Mouse (Mus musculus) adrenal gland, adult 18-20 months (tissue): Measurements from ENCODE around the gene Olfr1061. TPM values are rescaled to one million over a fixed set of nuclear protein-coding genes. Genes with fewer than 3 reads are reported as not detected.
"Not testable (repeated sequence)": the region's sequence is repeated elsewhere in the genome, so short reads cannot be mapped to it uniquely, and the experiment has no call there.

Experiments
- DNase-seq, 2 experiments: peaks; one replicate each; pipeline ENCODE4 v3.0.0; 2021 to 2022; ENCODE audit warnings: low spot score in 2 of 2
- long read RNA-seq, 2 experiments: library from polyadenylated mRNA; stranded (forward); transcript quantifications; one replicate each; pipeline ENCODE4 v2.0.0; 2021
- total RNA-seq, 2 experiments: library from RNA; stranded (reverse); gene quantifications; 1 replicate in 1 of 2; 2 replicates in 1 of 2; pipeline ENCODE4 v1.2.3; 2021

The Olfr1061 gene
- total RNA-seq, result not detected
- long read RNA-seq, experiment 1, result 0 reads
- long read RNA-seq, experiment 2, result 0 reads

DNA sequence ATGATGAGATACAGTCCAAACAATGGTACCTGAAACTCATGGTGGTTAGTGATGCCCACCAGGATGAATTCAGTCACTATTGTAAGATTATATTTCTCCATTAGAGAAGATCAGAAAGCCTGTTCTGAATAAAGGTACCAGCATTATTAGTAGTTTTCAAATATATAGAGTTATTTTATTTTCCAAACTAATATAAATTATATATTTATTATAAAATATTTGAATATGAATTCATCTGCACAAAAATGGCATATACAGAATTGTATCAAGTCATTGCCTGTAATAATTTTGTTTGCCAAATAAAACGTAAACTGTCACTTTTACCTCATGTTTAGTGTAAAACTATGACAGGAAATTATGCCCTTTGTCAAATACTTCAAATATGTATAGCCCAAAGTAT lies at the start of gene Olfr1061:
Olfr1061 (minus strand) TSS at position 101 of the 400 bp plus-strand sequence.
- no peak for DNase-seq

DNA sequence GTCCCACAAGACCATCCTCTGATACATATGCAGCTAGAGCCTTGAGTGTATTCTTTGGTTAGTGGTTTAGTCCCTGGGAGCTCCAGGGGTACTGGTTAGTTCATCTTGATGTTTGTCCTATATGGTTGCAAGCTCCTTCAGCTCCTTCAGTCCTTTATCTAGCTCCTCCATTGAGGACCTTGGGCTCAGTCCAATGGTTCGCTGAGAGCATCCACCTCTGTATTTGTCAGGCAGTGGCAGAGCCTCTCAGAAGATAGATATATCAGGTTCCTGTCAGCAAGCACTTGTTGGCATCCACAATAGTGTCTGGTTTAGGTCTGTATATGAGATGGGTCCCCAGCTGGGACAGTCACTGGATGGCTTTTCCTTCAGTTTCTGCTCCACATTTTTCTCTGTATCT lies 46.6 kb upstream of the Olfr1061 start:
- DNase-seq, result no peak

DNA sequence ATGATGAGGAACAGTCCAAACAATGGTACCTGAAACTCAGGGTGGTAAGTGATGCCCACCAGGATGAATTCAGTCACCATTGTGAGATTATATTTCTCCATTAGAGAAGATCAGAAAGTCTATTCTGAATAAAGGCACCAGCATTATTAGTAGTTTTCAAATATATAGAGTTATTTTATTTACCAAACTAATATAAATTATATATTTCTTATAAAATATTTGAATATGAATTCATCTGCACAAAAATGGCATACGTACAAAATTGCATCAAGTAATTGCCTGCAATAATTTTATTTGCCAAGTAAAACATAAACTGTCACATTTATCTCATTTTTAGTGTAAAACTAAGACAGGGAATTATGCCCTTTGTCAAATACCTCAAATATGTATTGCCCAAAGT lies 42.3 kb upstream of the Olfr1061 start, which contains the start of gene Olfr1066:
Olfr1066 (minus strand) TSS at position 101 of the 400 bp plus-strand sequence.
- DNase-seq, result no peak

DNA sequence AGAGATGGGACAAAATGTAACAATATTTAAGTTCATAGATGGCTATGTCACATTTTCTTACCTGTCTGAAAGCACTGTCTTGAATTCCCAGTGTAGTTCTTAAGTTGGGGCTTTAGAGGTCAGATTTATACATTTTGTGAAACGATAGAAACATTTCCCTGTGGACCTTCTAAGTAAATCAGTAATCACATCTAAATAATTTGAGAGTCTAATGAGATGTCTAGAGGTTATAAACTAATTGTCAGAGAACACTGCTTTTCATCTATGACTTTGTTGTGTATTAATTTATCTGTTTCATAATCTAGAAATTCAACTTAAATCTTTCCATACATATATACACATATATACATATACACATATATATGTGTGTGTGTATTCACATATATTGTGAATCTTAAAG lies 36.6 kb upstream of the Olfr1061 start, which contains the start of gene Olfr1065:
Olfr1065 (minus strand) TSS at position 101 of the 400 bp plus-strand sequence.
- DNase-seq, result not testable (repeated sequence)

DNA sequence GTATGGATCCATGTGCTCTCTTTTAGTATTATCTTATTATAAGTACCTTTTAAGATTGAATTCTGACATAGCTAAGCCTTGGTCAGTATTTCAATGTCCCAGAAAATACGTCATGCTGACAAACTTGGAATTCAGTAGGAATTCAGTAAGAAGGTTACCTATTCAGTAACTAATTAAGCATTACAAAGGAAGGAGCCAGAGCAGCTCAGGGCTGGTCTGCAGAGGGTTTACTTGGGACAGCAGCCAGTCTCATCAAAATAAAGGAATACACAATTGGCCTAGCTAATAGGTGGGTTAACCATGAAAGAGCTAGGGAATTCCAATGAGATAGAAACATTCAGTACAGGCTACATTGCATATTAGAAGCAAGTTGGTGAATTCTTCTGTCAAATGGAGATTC lies 28.3 kb upstream of the Olfr1061 start:
- DNase-seq, result not testable (repeated sequence)

DNA sequence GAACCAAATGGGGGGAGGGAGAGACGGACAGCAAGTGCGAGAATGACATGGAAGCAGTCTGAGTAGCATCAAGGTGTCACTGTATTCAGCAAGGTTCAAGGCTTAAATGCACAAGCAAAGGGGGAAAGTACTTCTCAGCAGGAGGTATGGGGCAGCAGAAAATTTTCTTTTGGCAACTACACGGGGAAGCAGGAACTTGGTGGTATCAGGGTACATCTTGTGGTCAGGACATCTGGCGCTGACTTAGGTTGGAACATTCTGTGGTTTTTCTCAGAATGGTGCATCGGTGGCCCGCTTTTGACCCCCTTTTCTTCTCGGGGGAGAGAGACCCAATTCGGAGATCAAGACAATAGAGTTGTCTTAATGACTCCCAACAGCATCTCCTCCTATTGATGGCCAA lies 14.7 kb upstream of the Olfr1061 start:
- not testable (repeated sequence) for DNase-seq

DNA sequence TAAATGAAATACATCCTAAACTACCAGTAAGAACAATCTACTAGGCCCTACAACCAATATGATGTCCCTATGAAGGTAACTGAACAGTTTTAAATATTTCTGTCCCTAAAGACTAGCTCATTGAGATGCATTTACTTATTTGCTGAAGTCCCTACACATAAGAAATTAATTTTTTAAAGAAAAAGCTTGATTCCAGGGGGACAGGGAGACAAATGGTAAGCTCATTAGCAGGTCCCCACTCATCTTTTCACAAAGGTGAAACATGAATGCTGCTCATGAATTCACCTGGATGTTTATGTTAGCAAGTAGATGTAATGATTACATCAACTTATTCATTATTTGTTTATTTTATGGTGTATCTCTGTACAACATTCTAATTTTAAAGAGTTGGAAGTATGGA lies 12.8 kb upstream of the Olfr1061 start, which contains the start of gene Olfr1062:
Olfr1062 (minus strand) TSS at position 101 of the 400 bp plus-strand sequence.
- DNase-seq, result not testable (repeated sequence)

DNA sequence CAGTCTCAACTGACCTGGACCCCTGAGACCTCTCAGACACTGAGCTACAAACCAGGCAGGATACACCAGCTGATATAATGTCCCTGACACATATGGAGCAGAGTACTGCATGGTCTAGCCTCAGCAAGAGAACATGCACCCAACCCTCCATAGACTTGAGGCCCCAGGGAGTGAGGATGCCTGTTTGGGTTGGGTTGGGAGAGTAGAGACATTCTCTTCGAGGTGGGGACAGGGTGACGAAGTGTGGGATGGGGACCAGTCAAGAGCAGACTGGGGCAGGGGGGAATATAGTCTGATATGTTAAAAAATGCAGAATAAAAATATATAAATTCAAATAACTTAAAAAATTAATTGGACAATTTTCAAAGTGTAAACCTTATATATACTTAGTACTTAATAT lies 18.7 kb downstream of the Olfr1061 start:
- no peak for DNase-seq

DNA sequence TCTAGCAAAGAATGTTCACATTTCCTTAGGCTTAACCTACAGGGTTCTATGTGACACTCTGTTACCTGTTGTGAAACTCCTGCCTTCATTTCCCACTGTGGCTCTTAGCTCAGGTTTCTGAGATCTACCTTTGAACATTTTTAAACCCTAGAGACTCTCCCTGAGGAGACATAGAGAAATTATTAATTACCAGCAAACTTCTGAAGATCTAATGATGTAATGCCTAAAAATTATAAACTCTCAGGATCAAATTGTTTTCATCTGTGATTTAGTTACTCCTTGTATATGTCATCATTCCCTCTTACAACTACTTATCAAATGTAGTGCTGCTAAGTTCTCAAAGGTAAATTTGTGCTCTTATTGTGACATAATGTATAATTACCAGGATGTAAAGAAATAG lies 25.4 kb downstream of the Olfr1061 start, which contains the start of gene Olfr1058:
Olfr1058 (minus strand) TSS at position 101 of the 400 bp plus-strand sequence.
- not testable (repeated sequence) for DNase-seq

DNA sequence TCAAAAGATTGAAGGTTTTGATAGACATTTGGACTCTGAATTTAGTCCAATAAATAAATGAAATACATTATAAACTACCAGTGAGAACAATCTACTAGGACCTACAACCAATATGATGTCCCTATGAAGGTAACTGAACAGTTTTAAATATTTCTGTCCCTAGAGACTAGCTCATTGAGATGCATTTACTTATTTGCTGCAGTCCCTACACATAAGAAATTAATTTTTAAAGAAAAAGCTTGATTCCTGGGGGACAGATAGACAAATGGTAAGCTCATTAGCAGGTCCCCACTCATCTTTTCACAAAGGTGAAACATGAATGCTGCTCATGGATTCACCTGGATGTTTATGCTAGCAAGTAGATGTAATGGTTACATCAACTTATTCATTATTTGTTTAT lies 35.6 kb downstream of the Olfr1061 start, which contains the start of gene Olfr1057:
Olfr1057 (minus strand) TSS at position 101 of the 400 bp plus-strand sequence.
- no peak for DNase-seq

DNA sequence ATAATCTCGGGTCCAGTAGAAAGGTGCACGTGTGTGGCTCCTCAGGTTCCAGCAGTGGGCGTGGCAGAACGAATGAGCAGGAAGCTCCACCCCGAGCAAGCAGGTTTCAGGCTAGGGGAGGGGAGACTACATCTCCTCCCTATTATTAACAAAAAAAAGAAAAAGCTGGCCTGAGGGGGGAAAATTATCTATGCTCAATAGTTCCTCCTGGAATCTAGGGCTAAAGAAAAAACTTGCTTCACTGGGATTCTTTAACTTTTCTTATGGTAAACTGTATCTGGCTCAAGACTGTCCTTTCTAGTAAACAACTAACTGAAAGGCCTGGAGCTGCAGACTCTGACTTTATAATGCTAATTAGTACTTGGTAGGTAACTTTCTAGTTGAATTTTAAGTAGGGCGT lies 47.5 kb downstream of the Olfr1061 start:
- not testable (repeated sequence) for DNase-seq

Other genes with a start within 250 kb of the Olfr1061 start
- not detected for gene Olfr1043, start 246.5 kb downstream of the Olfr1061 start, total RNA-seq
- gene Olfr1044, start 236.2 kb downstream of the Olfr1061 start, total RNA-seq, result not detected
- not detected for gene Olfr52, start 228.4 kb downstream of the Olfr1061 start, total RNA-seq
- not detected for gene Olfr1045, start 211.0 kb downstream of the Olfr1061 start, total RNA-seq
- gene Olfr1046, start 194.7 kb downstream of the Olfr1061 start, total RNA-seq, result not detected
- not detected for gene Olfr1047, start 182.6 kb downstream of the Olfr1061 start, total RNA-seq
- not detected for gene Olfr1048, start 173.8 kb downstream of the Olfr1061 start, total RNA-seq
- gene Olfr1049, start 155.7 kb downstream of the Olfr1061 start, total RNA-seq, result not detected
- not detected for gene Olfr1051, start 135.0 kb downstream of the Olfr1061 start, total RNA-seq
- not detected for gene Olfr1052, start 121.6 kb downstream of the Olfr1061 start, total RNA-seq
- gene Olfr1053, start 98.8 kb downstream of the Olfr1061 start, total RNA-seq, result not detected
- not detected for gene Olfr1054, start 78.6 kb downstream of the Olfr1061 start, total RNA-seq
- gene Olfr1055, start 63.8 kb downstream of the Olfr1061 start, total RNA-seq, result not detected
- not detected for gene Olfr1056, start 51.6 kb downstream of the Olfr1061 start, total RNA-seq
- gene Olfr1057, start 35.7 kb downstream of the Olfr1061 start, total RNA-seq, result not detected
- gene Olfr1058, start 25.5 kb downstream of the Olfr1061 start, total RNA-seq, result not detected
- gene Olfr1062, start 12.7 kb upstream of the Olfr1061 start, total RNA-seq, result not detected
- not detected for gene Olfr1065, start 36.5 kb upstream of the Olfr1061 start, total RNA-seq
- not detected for gene Olfr1066, start 42.2 kb upstream of the Olfr1061 start, total RNA-seq
- not detected for gene Olfr228, start 73.3 kb upstream of the Olfr1061 start, total RNA-seq
- gene Olfr1076, start 94.4 kb upstream of the Olfr1061 start, total RNA-seq, result not detected
- not detected for gene Olfr1079, start 128.4 kb upstream of the Olfr1061 start, total RNA-seq
- not detected for gene Olfr1080, start 144.2 kb upstream of the Olfr1061 start, total RNA-seq
- not detected for gene Olfr1082, start 184.9 kb upstream of the Olfr1061 start, total RNA-seq
- gene Olfr1084, start 225.7 kb upstream of the Olfr1061 start, total RNA-seq, result not detected
- not detected for gene Olfr1085, start 248.0 kb upstream of the Olfr1061 start, total RNA-seq